Comparison of ENCODE assay signal across 12 mouse cellular contexts in genomic region chr19:42837591-42837990, GRCm38 (mm10). TPM values are rescaled to one million over a fixed set of nuclear protein-coding genes. Genes with fewer than 3 reads are reported as not detected.
DNase-seq lines count a peak whose midpoint lies in the region.
"Had no signal": no experiment of that assay in that cellular context is flagged by ENCODE, and none has a peak within 500 bp of the region (broad histone marks: within the 10 kb centered on the region; RNA-seq: fewer than 3 reads in every experiment).

No protein-coding gene starts in this region.

- intact Hi-C loops in heart, postnatal 36 days (cut with DNase I) = no loop called here

- peak; percentile 9 for DNase-seq in heart, postnatal 4 days
- no peak for DNase-seq in heart, adult 9 months (ENCODE audit: low spot score in 2 of 2)
- DNase-seq in MN1 (ENCODE audit: low spot score) = peak; percentile 13
- DNase-seq in brain, adult 2 months (ENCODE audit: low read depth, low spot score) = peak; percentile 24
- DNase-seq in cerebellum, postnatal 25 days = peak; percentile 56 to 76
- no peak for DNase-seq in frontal cortex, postnatal 14 days (ENCODE audit: low spot score in 2 of 2)
- DNase-seq in heart, postnatal 36 days = no peak
- DNase-seq: gastrocnemius, postnatal 25 days; kidney, adult 9 months; kidney, postnatal 36 days; layer of hippocampus, adult 9-11 months; lung, postnatal 4 days had no signal

RNA-seq across cellular contexts. Expression of gene Hps1, which starts 57.8 kb away (rescaled TPM):
- 1 to 10 TPM; 3.4 to 3.5 TPM for total RNA-seq in heart, postnatal 4 days (2021)
- total RNA-seq in heart, postnatal 36 days (2021) = 1 to 10 TPM; 1.0 to 1.8 TPM

Comparison
In these comparisons a context has a peak if more than half of its experiments do, and no peak if none do; other contexts are left out.
1. DNase-seq: peak in heart, postnatal 4 days (single experiment), MN1 (single experiment), brain, adult 2 months (single experiment) and cerebellum, postnatal 25 days (2 of 2); none in heart, adult 9 months (0 of 2), frontal cortex, postnatal 14 days (0 of 2) and heart, postnatal 36 days (0 of 2).